Mouse (Mus musculus): Measurements from ENCODE around the gene Olfr467. TPM values are rescaled to one million over a fixed set of nuclear protein-coding genes. Genes with fewer than 3 reads are reported as not detected.

Olfr467 gene
- polyA plus RNA-seq, 1 experiment from 2014 or later = not detected

Other genes starting within 250 kb of the Olfr467 start
- gene Olfml1, start 244.8 kb upstream of the Olfr467 start, polyA plus RNA-seq (2015; fragmentation: Nextera tagmentation; extraction: Ambion mirVana) = 41.2 and 42.3 TPM in 2 replicates
- gene Ppfibp2, start 217.1 kb upstream of the Olfr467 start, polyA plus RNA-seq (2015; fragmentation: Nextera tagmentation; extraction: Ambion mirVana) = 10.8 and 12.0 TPM in 2 replicates
- gene 5330417H12Rik, start 187.1 kb upstream of the Olfr467 start, polyA plus RNA-seq (2015; fragmentation: Nextera tagmentation; extraction: Ambion mirVana) = 0.11 TPM in 1 of 2 replicates, not detected in the other
- 0.27 and 0.41 TPM in 2 replicates for gene Cyb5r2, start 54.2 kb upstream of the Olfr467 start, polyA plus RNA-seq (2015; fragmentation: Nextera tagmentation; extraction: Ambion mirVana)
- not detected in 2 replicates for gene Ovch2, start 11.1 kb upstream of the Olfr467 start, polyA plus RNA-seq (2015; fragmentation: Nextera tagmentation; extraction: Ambion mirVana)
- gene Olfr469, start 13.3 kb downstream of the Olfr467 start, polyA plus RNA-seq (2015; fragmentation: Nextera tagmentation; extraction: Ambion mirVana) = not detected in 2 replicates
- not detected in 2 replicates for gene Olfr470, start 35.2 kb downstream of the Olfr467 start, polyA plus RNA-seq (2015; fragmentation: Nextera tagmentation; extraction: Ambion mirVana)
- not detected in 2 replicates for gene Olfr472, start 85.6 kb downstream of the Olfr467 start, polyA plus RNA-seq (2015; fragmentation: Nextera tagmentation; extraction: Ambion mirVana)
- not detected in 2 replicates for gene Olfr473, start 118.2 kb downstream of the Olfr467 start, polyA plus RNA-seq (2015; fragmentation: Nextera tagmentation; extraction: Ambion mirVana)
- gene Olfr474, start 142.4 kb downstream of the Olfr467 start, polyA plus RNA-seq (2015; fragmentation: Nextera tagmentation; extraction: Ambion mirVana) = not detected in 2 replicates
- not detected in 2 replicates for gene Olfr476, start 152.5 kb downstream of the Olfr467 start, polyA plus RNA-seq (2015; fragmentation: Nextera tagmentation; extraction: Ambion mirVana)
- gene Olfr477, start 174.4 kb downstream of the Olfr467 start, polyA plus RNA-seq (2015; fragmentation: Nextera tagmentation; extraction: Ambion mirVana) = not detected in 2 replicates
- not detected in 2 replicates for gene Olfr478, start 221.7 kb downstream of the Olfr467 start, polyA plus RNA-seq (2015; fragmentation: Nextera tagmentation; extraction: Ambion mirVana)
- not detected in 2 replicates for gene Olfr479, start 238.4 kb downstream of the Olfr467 start, polyA plus RNA-seq (2015; fragmentation: Nextera tagmentation; extraction: Ambion mirVana)

Data from limb, embryonic 13.5 days (tissue).